Mouse (Mus musculus) heart, embryonic 16.5 days (tissue): ENCODE measurements around the gene Incenp. TPM values are rescaled to one million over a fixed set of nuclear protein-coding genes. Genes with fewer than 3 reads are reported as not detected.

Source experiments
- ATAC-seq: fragments of 200-750 bp; cut with Nextera tagmentation; replicated peaks from 2 replicates; pipeline ENCODE4 v1.8.0; 2017; ENCODE audit warnings: moderate number of reproducible peaks; ENCODE audit not compliant: insufficient read depth, low FRiP score; ENCODE audit errors: extremely low read depth
- H3K27ac ChIP-seq: fragments of 300-500 bp; sonication (generic); 2 replicates; pipeline ENCODE4 v1.5.1; 2014; ENCODE audit warnings: mild to moderate bottlenecking, low read length, control low read depth, moderate library complexity
- H3K27me3 ChIP-seq: fragments of 300-500 bp; sonication (generic); 2 replicates; pipeline ENCODE4 v1.6.1; 2014; ENCODE audit warnings: low read length, mixed read lengths; ENCODE audit not compliant: control insufficient read depth, insufficient read depth
- H3K36me3 ChIP-seq: fragments of 300-500 bp; sonication (generic); 2 replicates; pipeline ENCODE4 v1.6.1; 2014; ENCODE audit not compliant: control insufficient read depth, insufficient read depth
- H3K4me1 ChIP-seq: fragments of 300-500 bp; sonication (generic); 2 replicates; pipeline ENCODE4 v1.6.1; 2014; ENCODE audit warnings: low read length, mixed read lengths; ENCODE audit not compliant: control insufficient read depth, insufficient read depth
- H3K4me2 ChIP-seq: fragments of 300-500 bp; sonication (generic); 2 replicates; pipeline ENCODE4 v1.6.1; 2014; ENCODE audit warnings: low read depth, mild to moderate bottlenecking, control low read depth, low read length
- H3K4me3 ChIP-seq: fragments of 300-500 bp; sonication (generic); 2 replicates; pipeline ENCODE4 v1.5.1; 2014; ENCODE audit warnings: mild to moderate bottlenecking, control low read depth, low read length
- H3K9ac ChIP-seq: fragments of 300-500 bp; sonication (generic); 2 replicates; pipeline ENCODE4 v1.6.1; 2014; ENCODE audit warnings: low read length, control low read depth
- H3K9me3 ChIP-seq: fragments of 300-500 bp; sonication (generic); replicated peaks from 2 replicates; pipeline ENCODE4 v1.6.1; 2016; ENCODE audit warnings: low read length; ENCODE audit not compliant: control insufficient read depth
- WGBS: fragments of 180-500 bp; shearing (Covaris S2); extraction: QIAGEN DNeasy Blood & Tissue Kit; methylation state at CpG from one replicate; pipeline ENCODE4 v1.1.7; 2014; 5-methylcytosine and 5-hydroxymethylcytosine counted together
- polyA plus RNA-seq: library from polyadenylated mRNA; unstranded; fragments of >200 nt; fragmentation: Nextera tagmentation; extraction: Ambion mirVana; gene quantifications from 2 replicates; pipeline ENCODE4 v1.2.1, GENCODE M21; 2015

Gene Incenp
- polyA plus RNA-seq = 67.3 and 72.1 TPM in 2 replicates

GRCm38 (mm10) chr19:9899072-9899779 is at the start of gene Incenp:
TSS of gene Incenp (minus strand) at chr19:9899551.
- peak within 1 kb of the TSS; percentile 88 for H3K27ac ChIP-seq
- no peaks in the 10 kb centered on the region for H3K9me3 ChIP-seq
- under 1% methylated on average over 58 of the region's 58 CpGs for WGBS
- peaks cover 22% of the 10 kb centered on the region for H3K4me1 ChIP-seq
- peak within 1 kb of the TSS; percentile 69 for H3K4me3 ChIP-seq
- no peaks in the 10 kb centered on the region for H3K27me3 ChIP-seq
- H3K36me3 ChIP-seq = peaks cover 12% of the 10 kb centered on the region
- peak within 1 kb of the TSS; percentile 74 for H3K9ac ChIP-seq
- peak; percentile 99 for ATAC-seq
- peak within 1 kb of the TSS; percentile 78 for H3K4me2 ChIP-seq

GRCm38 (mm10) chr19:9946986-9947385 is 47.6 kb upstream of the Incenp start:
- H3K27ac ChIP-seq = 0 out of 2 replicates have a peak overlapping the region, but pooled peaks have one; percentile 32
- no peaks in the 10 kb centered on the region for H3K27me3 ChIP-seq
- H3K4me1 ChIP-seq = peaks cover 5% of the 10 kb centered on the region
- H3K9ac ChIP-seq = no peak overlapping the region
- ATAC-seq = 0 out of 2 replicates have a peak, but pooled peaks have one; percentile 14
- H3K4me3 ChIP-seq = no peak overlapping the region
- H3K4me2 ChIP-seq = no peak overlapping the region
- WGBS = 52% methylated on average over 3 of the region's 3 CpGs
- no peaks in the 10 kb centered on the region for H3K36me3 ChIP-seq
- peaks cover 5% of the 10 kb centered on the region for H3K9me3 ChIP-seq

- H3K4me3 ChIP-seq = no peak overlapping the region
- H3K9ac ChIP-seq = no peak overlapping the region
- no peak overlapping the region for H3K27ac ChIP-seq
- no peaks in the 10 kb centered on the region for H3K27me3 ChIP-seq
- H3K36me3 ChIP-seq = no peaks in the 10 kb centered on the region
- 69% methylated on average over 8 of the region's 8 CpGs for WGBS
- no peak for ATAC-seq
- no peak overlapping the region for H3K4me2 ChIP-seq
- peaks cover 5% of the 10 kb centered on the region for H3K4me1 ChIP-seq
- peaks cover 5% of the 10 kb centered on the region for H3K9me3 ChIP-seq
Observed at GRCm38 (mm10) chr19:9945800-9946564, 46.6 kb upstream of the Incenp start.

- Histone ChIP-seq H3K4me3 (no peak overlapping the region), H3K9ac (no peak overlapping the region; the same call in 1 of the 2 replicates), H3K27me3 (no peaks in the 10 kb centered on the region), H3K27ac (peak overlapping the region; percentile 60), H3K9me3 (no peaks in the 10 kb centered on the region), H3K4me1 (peaks cover 5% of the 10 kb centered on the region), H3K36me3 (no peaks in the 10 kb centered on the region), H3K4me2 (no peak overlapping the region)
- WGBS = 32% methylated on average over 10 of the region's 10 CpGs
- no peak for ATAC-seq
Observed at GRCm38 (mm10) chr19:9942539-9943533, 43.5 kb upstream of the Incenp start.

- Histone ChIP-seq H3K27me3 (no peaks in the 10 kb centered on the region), H3K9ac (no peak overlapping the region), H3K4me2 (no peak overlapping the region), H3K36me3 (no peaks in the 10 kb centered on the region), H3K4me3 (no peak overlapping the region), H3K4me1 (peaks cover 5% of the 10 kb centered on the region), H3K9me3 (no peaks in the 10 kb centered on the region), H3K27ac (no peak overlapping the region)
- ATAC-seq = no peak
- WGBS = 55% methylated on average over 1 of the region's 1 CpGs
Observed at GRCm38 (mm10) chr19:9941809-9942208, 42.5 kb upstream of the Incenp start.

GRCm38 (mm10) chr19:9940903-9941302 is 41.6 kb upstream of the Incenp start:
- H3K4me3 ChIP-seq = no peak overlapping the region
- ATAC-seq = no peak
- no peaks in the 10 kb centered on the region for H3K9me3 ChIP-seq
- H3K27me3 ChIP-seq = no peaks in the 10 kb centered on the region
- H3K36me3 ChIP-seq = no peaks in the 10 kb centered on the region
- no peak overlapping the region for H3K9ac ChIP-seq
- H3K4me1 ChIP-seq = peaks cover 5% of the 10 kb centered on the region
- 61% methylated on average over 4 of the region's 4 CpGs for WGBS
- H3K27ac ChIP-seq = no peak overlapping the region
- no peak overlapping the region for H3K4me2 ChIP-seq

- no peak overlapping the region for H3K9ac ChIP-seq
- no peaks in the 10 kb centered on the region for H3K36me3 ChIP-seq
- H3K4me1 ChIP-seq = peaks cover 5% of the 10 kb centered on the region
- H3K4me2 ChIP-seq = no peak overlapping the region
- H3K27ac ChIP-seq = no peak overlapping the region
- WGBS = 66% methylated on average over 7 of the region's 7 CpGs
- no peak overlapping the region for H3K4me3 ChIP-seq
- no peaks in the 10 kb centered on the region for H3K9me3 ChIP-seq
- ATAC-seq = 0 out of 2 replicates have a peak, but pooled peaks have one; percentile 15
- no peaks in the 10 kb centered on the region for H3K27me3 ChIP-seq
Observed at GRCm38 (mm10) chr19:9939841-9940240, 40.5 kb upstream of the Incenp start.

- Histone ChIP-seq H3K36me3 (no peaks in the 10 kb centered on the region), H3K4me3 (no peak overlapping the region), H3K27ac (peak overlapping the region; percentile 45), H3K4me1 (peaks cover 5% of the 10 kb centered on the region), H3K27me3 (no peaks in the 10 kb centered on the region), H3K4me2 (peak overlapping the region; percentile 29), H3K9me3 (no peaks in the 10 kb centered on the region), H3K9ac (no peak overlapping the region)
- WGBS = 37% methylated on average over 13 of the region's 13 CpGs
- ATAC-seq = no peak
Observed at GRCm38 (mm10) chr19:9938824-9939303, 39.5 kb upstream of the Incenp start.
